Mouse (Mus musculus) forebrain, embryonic 10.5 days (tissue): Measurements from ENCODE around the gene Tnfsf13. TPM values are rescaled to one million over a fixed set of nuclear protein-coding genes. Genes with fewer than 3 reads are reported as not detected.

Experiments
- DNase-seq: peaks from one replicate; pipeline ENCODE4 v3.0.0-alpha.2; 2017; ENCODE audit warnings: low spot score; ENCODE audit errors: extremely low spot score
- H3K27ac ChIP-seq: fragments of 300-500 bp; sonication (generic); 2 replicates; pipeline ENCODE4 v1.5.1; 2016; ENCODE audit warnings: mild to moderate bottlenecking
- H3K27me3 ChIP-seq: fragments of 300-500 bp; sonication (generic); 2 replicates; pipeline ENCODE4 v1.6.1; 2016; ENCODE audit warnings: mild to moderate bottlenecking; ENCODE audit not compliant: poor library complexity, severe bottlenecking
- H3K36me3 ChIP-seq: fragments of 300-500 bp; sonication (generic); replicated peaks from 2 replicates; pipeline ENCODE4 v1.6.1; 2016; ENCODE audit warnings: mild to moderate bottlenecking, moderate library complexity
- H3K4me1 ChIP-seq: fragments of 300-500 bp; sonication (generic); 2 replicates; pipeline ENCODE4 v1.6.1; 2016
- H3K4me3 ChIP-seq: fragments of 300-500 bp; sonication (generic); 2 replicates; pipeline ENCODE4 v1.5.1; 2016; ENCODE audit warnings: mild to moderate bottlenecking, moderate library complexity
- H3K9me3 ChIP-seq: fragments of 300-500 bp; sonication (generic); 2 replicates; pipeline ENCODE4 v1.6.1; 2016; ENCODE audit warnings: mild to moderate bottlenecking, moderate library complexity
- WGBS: fragments of 180-500 bp; shearing (Covaris S2); methylation state at CpG from one replicate; pipeline ENCODE4 v1.1.7; 2016; 5-methylcytosine and 5-hydroxymethylcytosine counted together
- polyA plus RNA-seq: library from polyadenylated mRNA; unstranded; fragments of >200 nt; fragmentation: Nextera tagmentation; extraction: Ambion mirVana; gene quantifications from 2 replicates; pipeline ENCODE4 v1.2.1, GENCODE M21; 2016

The Tnfsf13 gene
- polyA plus RNA-seq, 1 experiment from 2014 or later: not detected

GRCm38 (mm10) chr11:69666665-69667005 is 18.9 kb downstream of the Tnfsf13 start:
- peaks cover 46% of the 10 kb centered on the region for H3K4me1 ChIP-seq
- 83% methylated on average over 3 of the region's 3 CpGs for WGBS
- no peaks in the 10 kb centered on the region for H3K27me3 ChIP-seq
- H3K4me3 ChIP-seq: peak overlapping the region; percentile 20; the same call in 1 of the 2 replicates
- peaks cover 86% of the 10 kb centered on the region for H3K36me3 ChIP-seq
- H3K9me3 ChIP-seq: no peaks in the 10 kb centered on the region
- no peak for DNase-seq
- no peak overlapping the region for H3K27ac ChIP-seq

GRCm38 (mm10) chr11:69665961-69666664 is 19.5 kb downstream of the Tnfsf13 start, which contains the start of gene Cd68:
Gene Cd68, minus strand, starts transcription at chr11:69666153.
- H3K4me3 ChIP-seq: peak within 1 kb of the TSS; percentile 20; the same call in 1 of the 2 replicates
- DNase-seq: no peak
- no peaks in the 10 kb centered on the region for H3K27me3 ChIP-seq
- peaks cover 51% of the 10 kb centered on the region for H3K4me1 ChIP-seq
- no peaks in the 10 kb centered on the region for H3K9me3 ChIP-seq
- H3K27ac ChIP-seq: no peak within 1 kb of the TSS
- WGBS: 34% methylated on average over 7 of the region's 7 CpGs
- peaks cover 80% of the 10 kb centered on the region for H3K36me3 ChIP-seq

GRCm38 (mm10) chr11:69665457-69665960 is 20.1 kb downstream of the Tnfsf13 start:
- Histone ChIP-seq H3K27ac (no peak overlapping the region), H3K4me1 (peaks cover 51% of the 10 kb centered on the region), H3K36me3 (peaks cover 74% of the 10 kb centered on the region), H3K27me3 (no peaks in the 10 kb centered on the region), H3K9me3 (no peaks in the 10 kb centered on the region), H3K4me3 (peak overlapping the region; percentile 20; the same call in 1 of the 2 replicates)
- no peak for DNase-seq
- WGBS: 86% methylated on average over 9 of the region's 9 CpGs

- Histone ChIP-seq H3K27ac (no peak overlapping the region), H3K36me3 (peaks cover 74% of the 10 kb centered on the region), H3K4me3 (peak overlapping the region; percentile 5; the same call in 1 of the 2 replicates), H3K27me3 (no peaks in the 10 kb centered on the region), H3K4me1 (peaks cover 44% of the 10 kb centered on the region), H3K9me3 (no peaks in the 10 kb centered on the region)
- no peak for DNase-seq
- WGBS: 95% methylated on average over 7 of the region's 7 CpGs
These were observed 20.7 kb downstream of the Tnfsf13 start for GRCm38 (mm10) chr11:69664841-69665240.

GRCm38 (mm10) chr11:69663795-69664194 is 21.8 kb downstream of the Tnfsf13 start:
- Histone ChIP-seq H3K27ac (0 out of 2 replicates have a peak overlapping the region, but pooled peaks have one; percentile 96), H3K4me3 (no peak overlapping the region), H3K9me3 (no peaks in the 10 kb centered on the region), H3K27me3 (no peaks in the 10 kb centered on the region), H3K4me1 (peaks cover 35% of the 10 kb centered on the region), H3K36me3 (peaks cover 74% of the 10 kb centered on the region)
- 94% methylated on average over 6 of the region's 6 CpGs for WGBS
- DNase-seq: no peak

- Histone ChIP-seq H3K4me1 (peaks cover 34% of the 10 kb centered on the region), H3K27me3 (no peaks in the 10 kb centered on the region), H3K9me3 (no peaks in the 10 kb centered on the region), H3K36me3 (peaks cover 74% of the 10 kb centered on the region), H3K27ac (peak overlapping the region; percentile 96), H3K4me3 (peak overlapping the region; percentile 66)
- WGBS: 70% methylated on average over 13 of the region's 13 CpGs
- no peak for DNase-seq
These were observed 22.5 kb downstream of the Tnfsf13 start for GRCm38 (mm10) chr11:69662967-69663671.

GRCm38 (mm10) chr11:69662213-69662966 is 23.2 kb downstream of the Tnfsf13 start, which contains the start of gene Mpdu1:
Gene Mpdu1, minus strand, starts transcription at chr11:69662642.
- DNase-seq: peak; percentile 96
- peak within 1 kb of the TSS; percentile 66 for H3K4me3 ChIP-seq
- peaks cover 31% of the 10 kb centered on the region for H3K4me1 ChIP-seq
- WGBS: under 1% methylated on average over 48 of the region's 48 CpGs
- H3K27ac ChIP-seq: peak within 1 kb of the TSS; percentile 96
- H3K9me3 ChIP-seq: no peaks in the 10 kb centered on the region
- H3K27me3 ChIP-seq: no peaks in the 10 kb centered on the region
- H3K36me3 ChIP-seq: peaks cover 74% of the 10 kb centered on the region

GRCm38 (mm10) chr11:69661221-69661881 is 24.2 kb downstream of the Tnfsf13 start:
- H3K4me1 ChIP-seq: peaks cover 41% of the 10 kb centered on the region
- H3K27ac ChIP-seq: peak overlapping the region; percentile 96
- 86% methylated on average over 3 of the region's 3 CpGs for WGBS
- H3K4me3 ChIP-seq: peak overlapping the region; percentile 66
- no peaks in the 10 kb centered on the region for H3K9me3 ChIP-seq
- no peak for DNase-seq
- no peaks in the 10 kb centered on the region for H3K27me3 ChIP-seq
- peaks cover 75% of the 10 kb centered on the region for H3K36me3 ChIP-seq

GRCm38 (mm10) chr11:69657462-69657881 is 28.1 kb downstream of the Tnfsf13 start:
- no peaks in the 10 kb centered on the region for H3K9me3 ChIP-seq
- 87% methylated on average over 15 of the region's 15 CpGs for WGBS
- peaks cover 55% of the 10 kb centered on the region for H3K4me1 ChIP-seq
- H3K36me3 ChIP-seq: peaks cover 77% of the 10 kb centered on the region
- DNase-seq: no peak
- no peak overlapping the region for H3K27ac ChIP-seq
- H3K27me3 ChIP-seq: no peaks in the 10 kb centered on the region
- peak overlapping the region; percentile 3; the same call in 1 of the 2 replicates for H3K4me3 ChIP-seq

- Histone ChIP-seq H3K4me3 (0 out of 2 replicates have a peak overlapping the region, but pooled peaks have one; percentile 3), H3K36me3 (peaks cover 84% of the 10 kb centered on the region), H3K9me3 (no peaks in the 10 kb centered on the region), H3K4me1 (peaks cover 53% of the 10 kb centered on the region), H3K27me3 (no peaks in the 10 kb centered on the region), H3K27ac (peak overlapping the region; percentile 15; the same call in 1 of the 2 replicates)
- WGBS: 85% methylated on average over 10 of the region's 10 CpGs
- peak; percentile 65 for DNase-seq
These were observed 28.7 kb downstream of the Tnfsf13 start for GRCm38 (mm10) chr11:69656617-69657461.

GRCm38 (mm10) chr11:69656065-69656455 is 29.5 kb downstream of the Tnfsf13 start:
- DNase-seq: no peak
- Histone ChIP-seq H3K27ac (no peak overlapping the region), H3K36me3 (peaks cover 91% of the 10 kb centered on the region), H3K4me1 (peaks cover 45% of the 10 kb centered on the region), H3K27me3 (no peaks in the 10 kb centered on the region), H3K9me3 (no peaks in the 10 kb centered on the region), H3K4me3 (peak overlapping the region; percentile 29)
- 87% methylated on average over 5 of the region's 5 CpGs for WGBS
